Mouse (Mus musculus): ENCODE measurements at regions not wholly inside any gene's neighbourhood (a gene's known extent, or its start where the extent isn't known, plus 50 kb on each side); places are given as distances from the start of the nearest gene placed in this dataset.

DNA sequence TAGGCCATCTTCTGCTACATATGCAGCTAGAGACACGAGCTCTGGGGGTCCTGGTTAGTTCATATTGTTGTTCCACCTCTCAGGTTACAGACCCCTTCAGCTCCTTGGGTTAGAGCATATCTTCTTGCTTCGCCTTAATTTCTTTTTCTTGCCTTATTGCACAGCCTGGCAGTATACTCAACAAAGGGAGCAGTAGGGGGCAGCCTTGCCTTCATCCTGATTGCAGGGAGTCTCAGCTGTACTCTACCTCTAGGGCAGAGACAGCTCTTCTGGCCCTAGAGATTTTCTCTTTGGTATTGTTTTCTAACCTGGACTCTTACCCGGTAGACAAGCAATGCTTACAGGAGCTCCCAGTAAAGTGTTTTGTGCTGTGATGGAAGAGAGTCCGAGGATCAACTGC lies 161.1 kb upstream of the Rpl34 start:
- in situ Hi-C loops (cut with MboI; ENCODE audit: low sequenced_read_pairs) = no loop called here

DNA sequence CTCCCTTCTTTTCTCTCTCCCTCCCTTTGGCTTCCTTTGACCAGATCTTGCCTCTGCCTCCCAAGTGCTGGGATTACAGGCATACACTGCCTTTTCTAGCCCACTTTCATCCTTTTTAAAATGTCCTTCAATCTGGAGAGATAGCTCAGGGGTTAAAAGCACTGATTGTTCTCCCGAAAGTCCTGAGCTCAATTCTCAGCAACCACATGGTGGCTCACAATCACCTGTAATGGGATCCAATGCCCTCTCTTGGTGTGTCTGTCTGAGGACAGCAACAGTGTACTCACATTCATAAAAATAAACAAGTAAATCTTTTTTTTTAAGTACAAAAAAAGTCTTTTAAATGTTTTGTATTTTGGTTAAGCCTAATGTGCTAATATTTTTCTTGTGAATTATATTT lies 158.4 kb upstream of the Rpl34 start:
- in situ Hi-C loops (cut with MboI; ENCODE audit: low sequenced_read_pairs) = loop anchor here (10.0 kb wide), 1 partner anchor 356 kb away; no protein-coding TSS in a partner anchor

DNA sequence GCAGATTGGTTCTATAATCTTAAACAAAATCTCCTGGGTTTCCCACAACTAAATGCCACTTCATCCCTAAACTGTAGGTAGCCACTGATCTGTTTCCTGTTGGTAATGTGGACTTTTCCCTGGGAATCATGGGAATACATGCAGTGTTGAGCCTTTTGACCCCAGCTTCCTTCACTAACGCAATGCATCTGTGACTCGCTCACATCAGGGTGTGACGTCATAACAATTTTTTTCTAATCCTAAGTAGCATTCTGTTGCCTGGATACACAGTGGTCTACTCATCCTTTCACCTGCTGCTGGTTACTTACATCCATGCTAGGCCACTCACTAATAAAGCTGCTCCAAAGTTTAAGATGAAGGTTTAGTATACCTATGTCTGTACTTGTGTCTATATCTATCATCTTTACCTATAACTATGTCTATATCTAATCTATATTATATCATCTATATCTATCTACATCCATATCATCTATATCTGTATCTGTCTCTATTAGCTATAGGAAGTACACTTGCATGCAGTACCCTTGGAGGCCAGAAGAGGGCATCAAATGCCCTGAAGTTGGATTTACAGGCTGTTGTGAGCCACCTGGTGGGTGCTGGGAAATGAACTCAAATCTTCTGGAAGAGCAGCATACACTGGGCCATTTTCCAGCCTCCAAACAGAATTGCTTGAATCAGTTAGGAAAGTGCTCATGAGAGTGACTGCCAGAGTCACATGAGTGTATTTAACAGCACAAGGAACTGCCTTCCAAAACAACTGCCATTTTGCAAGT lies 157.5 kb upstream of the Rpl34 start:
- in situ Hi-C loops (cut with MboI; ENCODE audit: low sequenced_read_pairs) = loop anchor here (10.0 kb wide), 1 partner anchor 357 kb away; no protein-coding TSS in a partner anchor

DNA sequence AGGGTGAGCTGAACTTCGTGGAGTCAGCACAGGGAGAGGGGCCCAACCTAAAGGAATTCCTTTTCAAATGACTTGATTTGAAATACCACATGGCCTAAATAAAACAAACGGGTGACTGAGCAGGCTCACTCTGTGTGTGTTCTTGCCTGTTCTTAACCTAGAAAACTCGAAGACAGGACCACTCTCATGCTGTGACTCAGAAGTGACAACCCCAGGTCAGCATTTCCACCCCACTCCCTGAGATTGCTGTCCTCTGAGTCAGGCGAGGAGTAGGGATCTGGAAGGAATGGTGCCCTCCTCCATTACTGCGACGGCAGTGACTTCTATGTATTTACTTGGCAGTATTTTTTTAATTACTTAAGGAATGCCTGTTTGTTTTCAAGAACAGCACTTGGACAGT lies 155.8 kb upstream of the Rpl34 start:
- in situ Hi-C loops (cut with MboI; ENCODE audit: low sequenced_read_pairs) = loop anchor here (10.0 kb wide), 1 partner anchor 359 kb away; no protein-coding TSS in a partner anchor

DNA sequence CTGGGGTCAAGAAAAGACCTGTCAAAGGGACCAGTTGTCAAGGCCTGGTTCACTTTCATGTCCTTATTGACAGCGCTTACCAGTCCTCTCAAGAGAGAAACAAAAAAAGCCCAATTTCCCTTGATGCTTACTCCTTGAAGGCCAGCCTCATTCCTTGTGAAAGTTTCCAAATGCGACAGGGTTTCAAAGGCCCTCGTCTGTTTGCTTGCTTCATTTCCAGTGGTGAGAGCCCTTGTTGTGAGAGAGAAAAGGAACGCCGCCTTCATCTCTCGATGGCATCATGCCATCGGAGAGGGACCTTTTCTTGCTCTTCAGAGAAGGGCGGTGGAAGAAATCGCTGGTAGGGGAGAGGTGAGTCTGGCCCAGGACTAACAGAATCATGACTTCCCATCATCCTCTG lies 154.2 kb upstream of the Rpl34 start:
- in situ Hi-C loops (cut with MboI; ENCODE audit: low sequenced_read_pairs) = loop anchor here (10.0 kb wide), 1 partner anchor 360 kb away; no protein-coding TSS in a partner anchor

DNA sequence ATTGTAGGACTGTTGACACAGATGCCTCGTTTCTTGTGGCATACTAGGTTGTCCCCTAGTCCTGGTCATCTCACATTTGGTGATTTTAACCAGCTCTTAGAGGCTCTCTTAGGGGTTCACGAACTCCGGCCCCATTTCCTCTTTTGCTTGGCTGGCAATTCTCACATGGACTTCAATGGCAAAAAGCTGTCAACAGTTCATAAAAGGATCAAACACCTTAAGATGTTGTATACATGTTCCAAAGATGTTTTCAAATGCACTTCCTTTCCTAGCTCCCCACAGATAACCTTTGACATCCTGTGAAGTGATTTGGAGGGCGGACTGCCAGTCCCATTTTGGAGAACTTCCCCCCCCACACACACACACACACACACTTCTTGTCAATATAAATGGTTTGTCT lies 153.7 kb upstream of the Rpl34 start:
- in situ Hi-C loops (cut with MboI; ENCODE audit: low sequenced_read_pairs) = loop anchor here (10.0 kb wide), 1 partner anchor 361 kb away; no protein-coding TSS in a partner anchor

DNA sequence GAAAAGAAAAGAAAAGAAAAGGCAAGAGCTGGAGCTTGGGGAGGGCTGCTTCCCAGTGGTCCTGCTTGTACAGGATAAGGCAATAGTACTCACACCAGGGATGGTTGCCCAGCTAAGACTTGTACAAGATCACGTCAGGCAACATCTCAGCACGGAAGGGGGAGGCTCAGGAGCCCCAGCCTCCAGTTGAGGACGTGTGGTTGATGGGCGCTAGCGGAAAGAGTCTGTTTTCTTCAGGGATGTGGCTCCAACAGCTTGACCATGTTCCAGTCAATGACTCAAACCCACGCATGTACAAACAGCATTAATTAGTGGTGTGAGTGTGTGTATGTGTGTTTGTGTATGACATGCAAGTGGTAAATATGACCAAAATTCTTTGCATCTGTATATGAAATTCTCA lies 153.1 kb upstream of the Rpl34 start:
- in situ Hi-C loops (cut with MboI; ENCODE audit: low sequenced_read_pairs) = loop anchor here (10.0 kb wide), 1 partner anchor 361 kb away; no protein-coding TSS in a partner anchor

DNA sequence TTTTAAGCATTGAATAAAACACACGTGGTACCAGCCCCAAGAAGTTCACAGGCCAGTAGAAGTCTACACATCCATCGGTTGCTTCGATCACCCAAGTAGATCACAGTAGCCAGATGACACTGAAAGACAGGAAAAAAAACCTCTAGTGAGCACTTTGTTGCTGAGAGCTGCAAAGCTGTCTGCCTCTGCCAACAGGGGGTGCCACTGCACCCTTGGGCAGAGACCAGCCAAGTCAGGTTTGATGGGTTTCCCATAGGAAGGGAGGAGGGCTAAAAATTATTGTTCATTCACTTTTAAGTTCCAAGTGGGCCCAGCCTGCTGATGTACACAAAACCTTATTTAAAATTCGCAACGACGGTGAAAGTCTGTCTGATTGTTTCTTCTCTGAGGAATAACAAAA lies 150.3 kb upstream of the Rpl34 start:
- in situ Hi-C loops (cut with MboI; ENCODE audit: low sequenced_read_pairs) = loop anchor here (10.0 kb wide), 1 partner anchor 364 kb away; no protein-coding TSS in a partner anchor

DNA sequence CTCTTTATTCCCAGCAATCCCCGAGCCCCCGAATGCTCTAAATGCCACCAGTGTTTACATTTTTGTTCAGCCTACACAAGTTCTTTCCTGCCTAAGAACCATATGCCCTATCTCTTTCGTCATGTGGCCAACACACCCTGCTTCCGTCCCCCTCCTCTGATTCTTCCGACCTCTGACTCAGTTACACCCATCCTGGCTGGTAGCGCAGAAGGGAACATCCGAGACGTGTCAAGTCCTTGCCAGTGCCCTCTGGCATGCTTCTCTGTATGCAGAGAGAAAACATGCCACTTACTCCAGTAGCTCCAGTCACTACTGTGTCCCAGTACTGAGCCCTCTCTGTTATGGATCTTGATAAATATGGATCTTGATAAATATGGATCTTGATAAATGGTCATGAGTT lies 149.3 kb upstream of the Rpl34 start:
- in situ Hi-C loops (cut with MboI; ENCODE audit: low sequenced_read_pairs) = no loop called here

DNA sequence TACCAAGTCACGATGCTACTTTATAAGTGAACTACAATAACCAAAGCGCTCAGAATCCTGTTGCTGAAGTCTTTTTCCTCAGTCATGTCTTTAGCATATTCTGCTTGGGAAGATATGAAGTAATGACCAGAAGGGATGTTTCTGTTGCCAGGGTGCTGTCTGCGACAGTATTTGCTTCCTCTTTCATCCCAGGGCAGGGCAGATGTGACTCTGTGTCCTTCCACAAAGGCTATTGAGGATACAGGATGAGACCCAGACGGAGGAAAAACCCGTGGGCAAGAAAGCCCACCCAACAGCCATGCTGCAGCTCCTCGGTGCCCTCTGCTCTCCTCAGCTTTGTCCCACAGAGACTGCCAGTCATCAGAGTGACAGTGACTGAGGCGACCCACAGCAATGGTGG lies 148.6 kb upstream of the Rpl34 start:
- in situ Hi-C loops (cut with MboI; ENCODE audit: low sequenced_read_pairs) = no loop called here

DNA sequence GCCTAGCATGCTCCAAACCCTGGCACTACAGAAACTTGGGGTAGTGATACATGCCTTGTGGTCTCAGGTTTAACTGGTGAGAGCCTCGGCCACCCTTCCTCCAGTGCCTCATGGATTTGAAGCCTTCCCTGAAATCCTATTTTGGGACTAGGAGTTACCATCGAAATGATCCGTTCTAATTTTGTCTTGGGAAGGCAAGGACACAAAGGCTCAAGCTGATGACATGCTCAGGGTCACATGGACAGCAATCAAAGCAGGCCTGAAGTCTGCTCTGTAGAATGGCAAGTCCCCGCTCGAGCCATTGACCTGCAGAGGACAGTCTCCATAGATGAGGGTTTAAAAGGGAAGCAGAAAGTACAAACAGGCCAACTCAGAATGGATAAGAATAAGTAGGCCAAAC lies 147.8 kb upstream of the Rpl34 start:
- in situ Hi-C loops (cut with MboI; ENCODE audit: low sequenced_read_pairs) = no loop called here

DNA sequence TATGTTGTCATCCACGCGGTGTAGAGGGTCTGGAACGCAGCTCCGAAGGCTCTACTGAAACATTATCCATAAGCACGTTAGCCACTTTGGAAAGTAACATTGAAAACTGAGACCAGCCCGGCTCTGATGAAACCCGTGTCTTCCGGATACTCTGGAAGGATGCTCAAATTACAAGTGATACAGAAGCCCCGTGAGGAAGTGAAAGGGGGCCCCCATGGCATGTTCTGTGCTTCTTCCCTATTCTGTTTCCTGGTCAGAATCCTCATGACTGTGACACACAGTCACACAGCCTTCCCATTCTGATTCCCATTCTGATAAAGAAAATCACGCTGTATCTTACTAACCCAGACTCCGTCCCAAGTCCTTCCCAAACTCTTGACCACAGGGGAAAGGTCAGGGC lies 143.5 kb upstream of the Rpl34 start:
- in situ Hi-C loops (cut with MboI; ENCODE audit: low sequenced_read_pairs) = no loop called here

DNA sequence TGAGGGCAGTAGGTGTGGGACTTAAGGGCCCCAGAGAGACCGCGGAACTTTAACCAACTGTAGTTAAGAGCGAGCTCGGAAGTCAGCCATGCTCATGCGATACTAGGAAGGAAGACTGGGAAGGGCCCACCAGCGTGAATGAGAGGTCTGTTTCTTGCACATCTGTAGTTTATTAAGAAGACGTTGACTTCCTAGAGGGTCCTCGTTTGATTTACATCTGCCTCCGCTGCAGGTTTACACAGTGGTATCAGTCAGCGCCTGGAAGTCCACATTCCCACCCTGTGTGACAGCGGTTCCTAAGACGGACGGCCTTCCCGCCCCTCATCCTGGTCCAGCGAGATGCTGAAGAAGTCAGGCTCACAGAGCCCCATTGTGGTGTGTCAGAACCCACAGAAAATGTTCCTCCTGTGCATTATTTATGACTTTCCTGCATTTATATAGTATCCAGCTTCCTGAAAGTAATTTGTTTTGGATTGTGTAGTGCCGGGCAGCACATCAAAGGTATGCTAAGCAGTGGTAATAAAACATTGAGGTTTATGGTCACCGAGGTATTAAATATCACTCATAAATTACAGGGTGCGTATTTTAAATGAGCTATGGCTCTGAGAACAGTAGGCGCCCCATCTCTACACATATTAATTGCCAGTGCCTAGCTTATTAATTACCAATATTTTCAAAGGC lies 136.9 kb upstream of the Rpl34 start:
- in situ Hi-C loops (cut with MboI; ENCODE audit: low sequenced_read_pairs) = no loop called here

DNA sequence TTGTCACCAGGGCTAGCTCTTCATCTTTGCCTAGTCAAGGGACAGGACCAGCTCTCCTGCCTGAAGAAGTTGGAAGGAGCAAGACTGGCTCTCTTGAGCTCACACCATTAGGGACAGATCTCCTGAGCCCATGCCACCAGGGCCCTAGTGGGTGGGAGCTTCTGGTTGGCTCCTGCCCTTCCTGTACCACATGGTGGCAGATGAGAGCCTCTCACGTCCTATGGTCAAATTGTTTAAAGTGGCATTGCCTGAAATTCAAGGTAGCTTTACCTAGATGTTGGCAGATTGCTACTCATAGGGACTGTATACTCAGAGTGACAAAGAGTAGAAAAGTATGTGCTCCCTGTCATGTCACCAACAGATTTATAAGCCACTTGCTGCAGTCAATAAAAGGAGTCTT lies 134.6 kb upstream of the Rpl34 start:
- in situ Hi-C loops (cut with MboI; ENCODE audit: low sequenced_read_pairs) = no loop called here

DNA sequence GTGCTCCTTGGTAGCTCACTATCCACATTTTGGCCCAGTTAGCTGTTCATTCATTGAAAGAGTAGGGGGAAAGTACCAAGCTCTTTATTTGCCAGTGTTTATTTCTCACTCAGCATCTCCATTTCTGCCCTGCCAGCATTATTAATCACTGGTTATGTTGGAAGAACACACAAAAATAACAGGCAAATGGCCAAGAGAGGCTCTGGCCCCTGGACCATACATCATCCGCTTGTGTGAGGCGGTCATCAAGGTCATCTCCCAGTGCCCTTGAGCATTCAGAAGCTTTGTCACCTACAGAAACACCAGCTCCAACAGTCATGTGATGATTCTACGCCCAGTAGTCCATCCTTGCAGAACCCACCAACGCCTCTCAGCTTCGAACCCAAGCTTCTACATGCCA lies 133.2 kb upstream of the Rpl34 start:
- in situ Hi-C loops (cut with MboI; ENCODE audit: low sequenced_read_pairs) = no loop called here

DNA sequence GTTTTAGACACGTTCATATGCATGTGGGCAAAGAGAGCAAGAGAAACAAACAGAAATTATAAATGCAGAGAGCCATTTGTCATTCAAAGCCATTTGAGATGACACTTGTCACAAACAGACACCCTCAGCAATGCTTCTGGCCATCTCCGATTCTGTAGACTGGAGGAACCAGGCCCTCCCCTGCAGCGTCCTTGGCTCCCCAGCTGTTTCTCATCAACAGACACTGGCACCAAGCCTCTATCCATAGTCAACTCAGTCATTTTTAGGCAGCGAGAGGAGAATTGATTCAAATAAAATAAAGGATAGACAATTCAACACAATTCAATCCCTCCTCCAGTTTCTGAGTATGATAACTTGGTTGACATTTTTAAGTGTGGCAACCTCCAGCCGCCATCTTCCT lies 130.1 kb upstream of the Rpl34 start:
- in situ Hi-C loops (cut with MboI; ENCODE audit: low sequenced_read_pairs) = no loop called here

DNA sequence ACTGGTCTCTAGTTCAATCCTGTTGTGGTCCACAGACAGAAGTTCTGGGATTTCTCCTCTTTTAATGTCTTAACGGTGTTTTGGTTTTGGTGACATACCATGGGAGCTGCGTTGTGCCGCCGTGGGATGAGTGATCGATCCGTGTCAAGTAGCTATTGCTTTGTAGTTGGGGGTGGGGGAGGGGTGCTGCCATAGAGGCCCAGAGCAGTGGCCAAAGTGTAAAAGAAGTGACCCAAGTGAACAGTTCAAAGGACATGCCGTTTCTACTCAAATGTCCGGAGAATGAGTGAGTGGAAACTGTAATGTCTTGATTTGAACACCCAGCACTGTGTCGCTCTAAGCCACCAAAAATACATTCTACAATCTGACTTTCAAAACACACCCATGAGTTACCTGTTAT lies 123.7 kb upstream of the Rpl34 start:
- in situ Hi-C loops (cut with MboI; ENCODE audit: low sequenced_read_pairs) = no loop called here

DNA sequence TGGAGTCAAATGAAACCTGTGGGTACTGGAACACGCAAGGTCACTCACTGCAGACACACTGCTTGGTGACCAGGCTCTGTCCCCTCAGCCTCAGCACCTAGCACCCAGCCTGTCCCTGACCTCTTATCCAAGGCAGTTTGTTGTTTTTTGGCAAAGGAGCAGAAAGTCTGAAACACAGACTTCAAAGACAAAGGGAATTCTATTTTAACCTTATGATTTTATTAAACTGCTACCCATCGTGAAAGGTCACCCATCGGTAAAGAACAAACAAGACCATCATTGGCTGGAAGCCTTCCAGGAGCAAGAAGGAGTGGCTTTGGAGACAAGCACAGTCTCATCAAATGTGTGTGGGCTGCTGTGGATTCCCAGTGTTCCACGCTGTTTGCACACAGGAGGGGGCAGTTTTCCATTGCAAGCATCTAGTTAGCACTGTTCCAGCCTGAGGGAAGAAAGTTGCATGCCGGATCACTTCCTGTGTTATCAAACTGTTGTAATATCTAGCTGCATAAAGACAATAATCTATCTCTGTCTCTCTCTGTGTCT lies 120.6 kb upstream of the Rpl34 start:
- in situ Hi-C loops (cut with MboI; ENCODE audit: low sequenced_read_pairs) = no loop called here

DNA sequence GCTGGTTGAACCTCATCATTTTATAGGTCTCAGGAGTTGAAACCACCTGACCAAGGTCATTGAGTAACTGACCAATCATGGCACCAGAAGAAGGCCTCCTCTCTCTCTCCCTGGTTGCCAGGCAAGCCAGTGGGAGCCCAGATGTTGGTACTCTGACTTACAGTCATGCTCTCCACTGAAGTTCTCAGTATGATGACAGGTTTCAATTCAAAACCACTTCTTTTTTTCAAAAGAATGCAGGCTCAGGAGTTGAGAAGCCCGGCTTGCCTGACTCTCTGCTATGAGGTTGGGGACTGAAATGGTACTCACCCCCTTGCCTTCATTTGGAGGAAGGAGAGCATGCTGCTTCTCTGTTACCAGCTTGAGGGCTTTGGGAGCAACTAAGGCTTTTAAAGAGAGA lies 111.6 kb upstream of the Rpl34 start:
- in situ Hi-C loops (cut with MboI; ENCODE audit: low sequenced_read_pairs) = no loop called here

DNA sequence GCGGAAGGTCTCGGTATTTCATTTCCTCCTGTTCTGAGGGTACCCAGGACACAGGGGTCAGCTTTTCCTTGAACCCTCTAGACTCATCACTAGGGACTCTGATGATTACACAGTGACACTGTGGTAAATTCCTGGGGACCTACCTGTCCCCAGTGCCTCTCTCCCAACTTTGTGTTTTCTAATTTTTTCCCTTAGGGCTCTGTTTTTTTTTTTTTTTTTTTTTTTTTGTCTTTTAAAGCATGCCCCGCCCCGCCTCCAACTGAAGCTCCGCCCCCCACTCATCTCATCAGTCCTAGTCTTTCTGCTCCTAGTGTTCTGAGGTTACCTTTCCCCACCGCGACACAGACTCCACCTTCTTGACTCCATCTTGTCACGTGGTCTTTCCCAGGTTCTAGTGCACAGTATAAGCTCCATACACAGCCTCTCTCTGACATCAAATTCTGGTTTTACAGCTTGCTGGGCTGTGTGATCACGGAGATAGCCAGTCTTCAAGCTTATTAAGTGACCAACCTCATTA lies 109.8 kb upstream of the Rpl34 start:
- in situ Hi-C loops (cut with MboI; ENCODE audit: low sequenced_read_pairs) = no loop called here

DNA sequence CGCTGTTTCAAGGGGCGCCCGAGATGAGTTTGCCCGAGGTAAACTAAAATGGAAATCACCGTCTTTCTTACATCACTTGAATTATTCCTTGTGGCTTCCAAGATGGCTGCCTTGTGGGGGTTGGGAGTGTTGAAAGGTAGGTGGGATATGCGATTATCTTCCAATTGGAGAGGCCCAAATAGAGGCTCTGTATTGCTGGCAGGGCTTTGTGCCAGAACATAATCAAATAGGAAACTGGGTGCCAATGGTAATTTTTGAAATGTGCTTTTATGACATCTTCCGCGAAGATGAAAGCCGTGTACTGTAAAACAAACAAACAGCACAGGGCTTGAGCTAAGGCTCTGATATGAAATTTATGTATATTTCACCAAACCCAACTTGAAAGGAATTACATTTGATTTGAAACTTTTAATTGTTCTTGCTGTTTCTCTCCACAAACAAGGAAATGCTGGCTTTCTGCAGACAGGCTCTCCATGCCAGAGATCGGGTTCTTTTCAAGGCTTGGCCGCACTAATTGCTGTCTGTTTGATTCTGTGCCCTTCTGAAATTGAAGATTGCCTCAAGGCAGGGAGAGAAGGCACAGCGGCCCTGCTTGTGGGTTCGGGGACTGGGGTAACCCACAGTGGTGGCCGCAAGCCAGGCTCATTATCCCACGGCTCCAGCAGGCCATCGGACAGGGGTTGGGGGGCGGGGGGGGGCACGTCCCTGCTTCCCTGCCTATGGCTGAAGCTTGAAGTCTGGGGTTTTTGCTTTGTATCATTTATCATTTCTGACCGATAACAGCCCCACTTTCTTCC lies 108.6 kb upstream of the Rpl34 start:
- in situ Hi-C loops (cut with MboI; ENCODE audit: low sequenced_read_pairs) = no loop called here

Measured in CH12F3 (cell line).